Mouse (Mus musculus) left cerebral cortex, adult 2 months (tissue): ENCODE measurements around the gene Cdhr2. TPM values are rescaled to one million over a fixed set of nuclear protein-coding genes. Genes with fewer than 3 reads are reported as not detected.

ENCODE experiments used
- DNase-seq, 2 experiments: peaks; one replicate each; pipeline ENCODE4 v3.0.0; 2021 to 2022; ENCODE audit warnings: low spot score in 2 of 2, mixed read lengths in 1 of 2; ENCODE audit errors: extremely low spot score in 1 of 2
- H3K27ac ChIP-seq: fragments of 200-600 bp; 2 replicates; pipeline ENCODE4 v1.8.1; 2022
- H3K4me3 ChIP-seq: fragments of 200-600 bp; 2 replicates; pipeline ENCODE4 v1.8.1; 2022
- CTCF ChIP-seq: fragments of 200-600 bp; IDR thresholded peaks from 2 replicates; pipeline ENCODE4 v1.8.1; 2022; ENCODE audit warnings: antibody characterized with exemption, mild to moderate bottlenecking, moderate library complexity
- intact Hi-C: fragments of 180-260 bp; cut with DNase I; formaldehyde crosslinking; loops from one replicate; pipeline ENCODE4 v1.15.1; 2025
- total RNA-seq, 2 experiments: library from RNA; stranded (reverse); gene quantifications; 2 replicates each; pipeline ENCODE4 v1.2.3; 2021

The Cdhr2 gene
- total RNA-seq, 2 experiments from 2014 or later: 0.16 to 0.45 TPM

GRCm38 (mm10) chr13:54766192-54766768 is 65.0 kb downstream of the Cdhr2 start, which contains the start of gene Sncb:
Gene Sncb (minus strand): TSS chr13:54766595.
- peak; percentile 86 for TF ChIP-seq CTCF
- intact Hi-C loops: loop anchor here (1.0 kb wide), 1 partner anchor 15 kb away; no protein-coding TSS in a partner anchor
- DNase-seq: peak; percentile 88 to 91

DNA sequence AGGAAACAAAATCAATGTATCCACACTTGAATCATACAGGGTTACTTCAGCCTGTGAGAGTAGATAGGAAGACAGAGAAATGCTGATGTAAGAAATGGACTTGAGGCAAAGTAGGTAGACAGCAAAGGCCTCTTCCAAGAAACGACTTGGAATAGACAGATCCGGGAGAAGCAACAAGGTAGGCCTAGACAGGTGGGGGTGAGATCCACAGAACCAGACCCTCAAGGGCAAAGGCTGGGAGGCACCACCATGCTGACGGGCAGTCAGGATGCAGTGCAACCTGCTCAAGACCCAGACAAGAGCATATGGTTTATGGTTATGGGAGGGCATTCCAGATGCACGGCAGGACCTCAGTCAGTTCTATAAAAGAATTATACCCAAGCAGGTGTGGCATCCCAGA is 65.8 kb downstream of the Cdhr2 start:
- Histone ChIP-seq H3K27ac (peak overlapping the region; percentile 97), H3K4me3 (no peak overlapping the region)
- no peak for TF ChIP-seq CTCF
- no peak for DNase-seq
- intact Hi-C loops: no loop called here

More at GRCm38 (mm10) chr13:54766192-54766768, 65.0 kb downstream of the Cdhr2 start, which contains the start of gene Sncb:
- peak within 1 kb of the TSS; percentile 97 for H3K27ac ChIP-seq
- peak within 1 kb of the TSS; percentile 83 for H3K4me3 ChIP-seq

GRCm38 (mm10) chr13:54780592-54780991 is 79.3 kb downstream of the Cdhr2 start:
- no peak for DNase-seq
- intact Hi-C loops: no loop called here
- Histone ChIP-seq H3K4me3 (no peak overlapping the region), H3K27ac (peak overlapping the region; percentile 74)
- TF ChIP-seq CTCF: no peak

- Histone ChIP-seq H3K27ac (peak overlapping the region; percentile 74), H3K4me3 (no peak overlapping the region)
- no peak for TF ChIP-seq CTCF
- intact Hi-C loops: loop anchor here (1.0 kb wide), 1 partner anchor 15 kb away; the partner anchor contains the start of gene Sncb
- DNase-seq: no peak
Measured at GRCm38 (mm10) chr13:54781086-54781485, 79.8 kb downstream of the Cdhr2 start.

DNA sequence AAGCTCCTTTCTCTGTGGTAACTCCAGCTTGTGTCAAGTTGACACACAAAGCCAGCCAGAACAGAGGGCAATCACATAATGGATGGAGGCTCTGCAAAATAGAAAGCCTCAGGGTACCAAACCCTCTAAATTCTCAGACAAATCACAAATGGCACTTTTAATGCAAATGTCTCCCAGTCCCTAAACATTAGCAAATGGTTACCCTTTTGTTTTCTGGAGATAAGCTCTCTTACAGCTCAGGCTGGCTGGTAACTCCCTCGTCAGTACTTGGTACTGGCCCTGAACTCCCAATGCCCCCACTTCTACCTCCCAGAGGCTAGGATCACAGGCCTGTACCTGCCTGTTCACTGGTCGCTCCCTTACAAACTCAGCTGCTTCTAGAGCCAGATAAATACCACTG is 82.0 kb downstream of the Cdhr2 start:
- Histone ChIP-seq H3K27ac (no peak overlapping the region), H3K4me3 (no peak overlapping the region)
- no peak for DNase-seq
- intact Hi-C loops: no loop called here
- TF ChIP-seq CTCF: no peak

DNA sequence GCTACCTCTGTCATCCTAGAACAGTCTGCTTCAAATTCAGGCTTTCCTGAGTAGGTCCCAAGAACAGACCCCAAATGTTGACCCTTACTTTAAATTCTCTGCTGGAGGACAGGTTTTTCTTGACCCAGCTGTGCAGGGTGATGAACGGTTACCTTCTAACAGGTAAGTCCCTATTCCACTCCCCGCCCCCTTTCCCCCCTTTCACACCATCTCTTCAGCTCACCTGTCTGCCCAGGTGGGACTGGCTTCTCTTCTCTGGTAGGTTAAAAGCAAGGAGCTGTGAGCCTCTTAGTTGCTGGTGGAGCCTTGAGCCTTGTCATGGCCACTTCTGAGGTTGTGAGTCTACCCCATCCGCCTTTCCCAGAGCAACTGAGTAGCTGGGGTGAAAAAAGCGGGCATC is 82.4 kb downstream of the Cdhr2 start, which contains the start of gene Eif4e1b:
Gene Eif4e1b (plus strand): TSS at position 301 of the 400 bp plus-strand sequence.
- no peak for DNase-seq
- no peak within 1 kb of the TSS for H3K27ac ChIP-seq
- no peak for TF ChIP-seq CTCF
- intact Hi-C loops: no loop called here
- no peak within 1 kb of the TSS for H3K4me3 ChIP-seq

Other genes starting within 250 kb of the Cdhr2 start
- gene Thoc3, start 232.6 kb upstream of the Cdhr2 start, total RNA-seq: 10 to 100 TPM; 35.6 to 36.0 TPM
- 10 to 100 TPM; 16.0 TPM for gene Simc1, start 197.7 kb upstream of the Cdhr2 start, total RNA-seq
- gene 4833439L19Rik, start 136.0 kb upstream of the Cdhr2 start, total RNA-seq: 100 to 1,000 TPM; 134 to 143 TPM
- gene Arl10, start 126.4 kb upstream of the Cdhr2 start, total RNA-seq: 10 to 100 TPM; 24.1 to 25.6 TPM
- 10 to 100 TPM; 24.1 to 26.8 TPM for gene Nop16, start 111.4 kb upstream of the Cdhr2 start, total RNA-seq
- gene Higd2a, start 111.3 kb upstream of the Cdhr2 start, total RNA-seq: 100 to 1,000 TPM; 134 to 144 TPM
- 100 to 1,000 TPM; 304 to 316 TPM for gene Cltb, start 90.1 kb upstream of the Cdhr2 start, total RNA-seq
- 10 to 100 TPM; 48.4 to 53.1 TPM for gene Faf2, start 79.7 kb upstream of the Cdhr2 start, total RNA-seq
- 100 to 1,000 TPM; 156 to 185 TPM for gene Rnf44, start 7.6 kb upstream of the Cdhr2 start, total RNA-seq
- gene Gprin1, start 48.4 kb downstream of the Cdhr2 start, total RNA-seq: 100 to 1,000 TPM; 128 to 130 TPM
- 100 to 1,000 TPM; 869 to 881 TPM for gene Sncb, start 65.1 kb downstream of the Cdhr2 start, total RNA-seq
- not detected for gene Eif4e1b, start 82.5 kb downstream of the Cdhr2 start, total RNA-seq
- gene Tspan17, start 87.9 kb downstream of the Cdhr2 start, total RNA-seq: 10 to 100 TPM; 91.7 to 95.3 TPM
- 100 to 1,000 TPM; 110 to 116 TPM for gene Unc5a, start 247.9 kb downstream of the Cdhr2 start, total RNA-seq